Mouse (Mus musculus) frontal cortex, postnatal 14 days (tissue): ENCODE measurements around the gene Prtg.

Experiments
- DNase-seq, 2 experiments: peaks; one replicate each; pipeline ENCODE4 v3.0.0; 2022; ENCODE audit warnings: low spot score in 2 of 2

The Prtg gene

DNA sequence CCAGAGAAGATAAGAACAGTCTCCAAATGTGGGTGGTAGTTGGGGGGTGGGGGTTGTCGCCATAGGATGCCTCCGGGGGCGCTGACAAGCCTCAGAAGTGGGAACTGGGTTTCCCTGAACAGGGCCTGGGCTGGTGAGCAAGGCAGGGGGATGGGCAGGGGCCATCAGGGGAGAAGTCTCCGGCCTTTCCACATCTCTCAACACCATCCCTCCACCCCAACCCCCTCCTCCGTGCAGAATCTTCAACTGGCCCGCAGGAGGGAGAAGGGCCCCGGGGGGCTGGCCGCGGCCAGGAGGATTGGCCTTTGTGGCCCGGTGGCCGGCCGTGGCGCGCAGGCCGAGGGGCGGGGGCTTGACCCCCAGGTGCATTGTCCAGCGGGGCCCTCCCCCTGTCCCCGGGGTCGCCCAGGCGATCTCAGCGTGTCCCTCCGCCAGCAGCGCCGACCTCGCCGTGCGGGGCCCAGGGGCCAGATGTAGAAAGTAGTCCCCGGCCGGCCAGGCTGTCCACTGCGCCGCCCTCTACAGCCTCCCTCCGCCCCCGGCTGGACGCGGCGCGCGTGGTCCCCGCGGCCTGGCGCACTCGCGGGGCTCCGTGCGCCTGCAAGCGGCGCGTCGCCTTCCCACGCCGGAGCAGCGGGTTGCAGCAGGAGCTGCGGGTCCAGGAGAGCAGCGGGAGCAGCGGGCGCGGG is at the start of gene Prtg:
Gene Prtg (plus strand): TSS at position 144 of the 689 bp plus-strand sequence.
- DNase-seq = peak; percentile 4 to 8

DNA sequence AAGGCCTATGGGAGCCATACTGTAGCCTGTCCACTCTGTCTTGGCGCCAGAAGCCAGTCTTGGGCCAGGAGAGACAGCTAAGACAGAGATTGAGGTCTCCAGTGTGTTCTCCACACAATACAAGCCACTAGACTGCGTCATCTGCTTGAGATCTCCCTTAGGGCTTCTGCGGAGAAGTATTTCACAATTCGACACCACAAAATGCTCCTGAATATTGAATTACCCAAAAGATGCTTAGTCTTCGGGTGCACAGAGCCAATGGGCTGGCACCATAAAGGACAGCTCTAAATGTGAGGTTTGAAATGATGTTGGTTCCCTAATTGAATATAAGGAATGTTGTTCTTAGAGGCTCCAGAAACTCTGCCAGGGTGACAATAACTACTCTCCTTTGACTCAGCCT is 49.5 kb upstream of the Prtg start:
- DNase-seq = no peak

DNA sequence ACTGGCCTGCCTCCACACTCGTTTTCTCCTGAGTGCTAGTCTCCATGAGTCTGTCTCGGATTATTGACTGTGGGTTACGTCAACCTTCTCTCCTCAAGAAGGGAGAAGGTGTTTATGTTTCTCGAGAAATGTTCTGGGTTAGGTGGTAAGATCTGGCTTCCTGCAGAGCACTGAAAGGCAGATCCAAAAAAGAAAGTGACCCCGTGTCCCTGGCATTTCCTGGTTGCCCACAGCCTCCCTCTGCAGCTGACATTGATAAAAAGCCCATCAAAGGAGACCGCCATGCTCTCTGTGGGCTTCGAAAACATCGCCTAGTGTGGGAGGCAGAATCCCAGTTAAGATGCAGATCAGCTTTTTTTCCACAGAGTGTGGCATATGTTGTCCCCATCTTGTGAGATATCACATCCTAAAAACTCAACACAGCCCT is 48.0 kb upstream of the Prtg start:
- DNase-seq = no peak

DNA sequence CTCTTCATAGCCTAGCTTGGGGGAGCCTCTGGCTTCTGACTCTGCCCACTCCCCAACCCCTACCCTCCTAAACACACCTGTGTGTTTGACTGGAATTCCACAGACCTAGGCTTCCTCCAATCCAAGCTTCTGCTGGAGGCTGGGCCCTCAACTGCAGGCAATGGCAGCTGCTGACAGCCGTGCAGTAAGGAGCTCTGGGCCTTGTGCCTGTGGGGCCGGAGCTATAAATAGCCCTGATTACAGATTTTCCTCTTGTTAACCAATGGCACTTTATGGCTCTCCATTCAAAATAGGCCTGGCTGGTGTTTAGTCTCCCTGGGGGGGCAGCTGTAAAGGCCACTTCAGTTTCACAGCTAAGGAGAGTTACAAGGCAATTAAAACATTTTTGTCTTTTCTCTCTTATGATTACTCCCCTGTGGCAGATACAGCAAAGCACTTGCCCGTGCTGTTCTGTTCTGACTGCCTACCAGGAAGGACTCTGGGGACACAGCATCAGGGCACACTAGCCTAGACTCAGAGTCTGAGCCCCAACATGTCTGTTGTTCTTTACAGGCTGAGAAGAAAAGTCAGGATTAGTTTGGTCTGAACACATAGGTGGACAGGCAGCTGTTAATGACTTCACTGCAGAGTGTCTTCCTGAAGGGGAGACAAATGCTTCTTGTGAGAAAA is 43.5 kb upstream of the Prtg start:
- DNase-seq = no peak

DNA sequence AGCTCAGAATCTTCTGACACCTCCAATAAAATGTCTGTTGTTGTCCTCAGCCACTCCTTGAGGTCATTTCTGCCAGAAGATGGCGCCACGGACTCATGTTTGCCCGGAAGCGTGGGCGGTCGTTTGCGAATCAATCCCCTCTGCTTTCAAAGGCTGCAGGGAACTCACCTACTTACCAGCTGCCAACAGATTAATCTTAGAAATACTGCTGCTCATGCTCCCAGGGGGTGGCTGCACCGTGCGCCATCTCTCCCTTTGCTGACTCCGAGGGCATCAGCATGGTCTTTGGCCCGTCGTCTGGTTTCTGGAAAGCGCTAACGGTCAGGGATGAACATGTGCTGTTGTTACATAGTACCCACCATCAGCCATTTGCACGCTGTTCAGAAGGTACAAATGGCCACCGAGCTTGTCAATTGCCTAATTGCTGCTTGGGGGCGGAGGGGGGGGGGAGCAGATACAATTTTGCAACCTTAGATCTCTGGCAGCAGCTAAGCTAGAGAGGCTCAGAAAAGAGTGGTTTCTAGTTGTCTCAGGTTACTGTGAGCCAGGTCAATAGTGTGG is 39.8 kb upstream of the Prtg start:
- peak; percentile 88 to 91 for DNase-seq

DNA sequence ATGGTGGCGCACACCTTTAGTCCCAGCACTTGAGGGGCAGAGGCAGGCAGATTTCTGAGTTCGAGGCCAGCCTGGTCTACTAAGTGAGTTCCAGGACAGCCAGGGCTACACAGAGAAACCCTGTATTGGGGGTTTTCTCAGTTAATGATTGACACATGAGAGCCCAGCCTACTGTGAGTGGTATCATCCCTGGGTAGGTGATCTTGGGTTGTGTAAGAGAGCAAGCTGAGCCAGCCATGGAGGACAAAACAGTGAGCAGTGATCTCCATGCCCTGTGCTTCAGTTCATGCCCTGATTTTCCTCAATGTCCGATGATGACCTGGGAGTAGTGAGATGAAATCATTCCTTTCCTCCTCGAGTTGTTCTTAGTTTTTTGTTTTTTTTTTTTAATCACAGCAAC is 31.7 kb upstream of the Prtg start:
- DNase-seq = no peak

DNA sequence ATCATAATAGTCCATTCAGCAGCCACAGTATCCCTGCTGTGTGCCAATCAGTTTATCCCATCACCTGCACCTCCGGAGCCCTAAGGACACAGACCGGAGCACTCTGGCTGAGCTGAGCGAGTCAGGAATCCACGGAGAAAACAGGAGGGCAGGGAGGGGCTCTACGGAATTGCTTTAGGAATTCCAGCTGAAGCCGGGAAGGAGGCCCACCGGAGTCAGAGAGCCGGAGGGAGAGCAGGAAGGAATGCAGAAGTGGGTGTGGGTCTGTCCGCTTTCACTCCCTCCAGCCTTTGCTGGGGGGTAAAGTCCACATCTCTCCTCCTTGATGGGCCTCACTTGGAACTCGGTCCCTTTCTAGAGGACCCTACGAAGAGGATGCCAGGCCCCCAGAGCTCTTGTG is 27.7 kb upstream of the Prtg start:
- no peak for DNase-seq

DNA sequence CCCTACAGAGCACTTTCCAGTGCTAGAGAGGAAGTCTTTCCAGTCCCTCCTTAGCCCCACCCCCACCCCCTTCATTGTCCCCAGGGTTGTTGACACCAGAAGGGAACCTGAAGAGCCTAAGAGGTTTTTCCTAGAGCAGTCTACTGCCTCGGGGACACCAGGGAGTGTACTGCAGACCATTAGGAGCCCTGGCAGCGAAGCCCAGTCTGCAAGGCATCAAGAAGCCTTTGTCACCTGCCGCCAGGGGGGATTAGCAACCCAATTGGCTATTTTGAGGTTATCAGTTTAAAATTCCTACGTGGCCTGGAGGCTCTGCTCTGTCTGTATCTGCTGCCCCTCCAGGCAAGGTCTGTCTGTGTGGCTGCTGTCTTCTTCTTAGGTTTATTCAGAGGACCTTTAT is 26.9 kb upstream of the Prtg start:
- no peak for DNase-seq

DNA sequence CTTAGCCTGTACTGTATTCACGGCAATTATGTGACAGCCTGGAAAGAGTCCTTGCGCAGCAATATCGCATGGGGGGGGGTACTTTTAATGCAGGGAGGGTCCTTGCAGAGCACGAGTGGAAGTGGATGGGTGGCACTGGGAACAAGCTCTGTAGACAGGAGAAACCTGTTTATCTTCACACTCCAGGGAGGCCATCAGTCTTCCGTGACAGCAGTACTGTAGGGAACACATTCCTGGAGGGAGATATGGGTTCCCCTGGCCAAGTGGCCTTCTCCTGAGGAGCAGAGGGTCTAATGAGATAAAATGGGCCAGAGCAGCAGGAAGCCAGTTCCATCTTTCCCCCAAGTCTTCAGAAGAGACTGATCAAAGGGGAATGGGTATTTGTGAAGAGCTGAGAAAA is 26.0 kb upstream of the Prtg start:
- DNase-seq = no peak

DNA sequence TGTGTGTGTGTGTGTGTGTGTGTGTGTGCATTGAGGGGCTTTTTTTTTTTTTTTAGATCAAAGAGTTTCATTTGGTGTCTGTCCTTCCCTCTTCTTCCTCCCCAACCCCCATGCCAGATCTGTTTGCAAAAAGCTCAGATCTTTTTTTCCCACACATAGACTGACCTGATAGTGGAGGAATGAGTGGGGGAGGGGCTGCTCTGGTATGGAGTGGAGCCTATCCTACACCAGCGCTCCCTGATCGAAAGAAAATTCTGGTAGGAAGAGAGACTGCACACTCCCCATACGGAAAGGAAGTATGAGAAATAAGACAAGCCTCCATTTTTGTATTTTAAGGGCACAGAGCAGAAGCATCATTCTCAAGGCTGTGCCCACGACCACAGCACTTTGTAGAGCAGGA is 25.2 kb upstream of the Prtg start:
- DNase-seq = no peak

DNA sequence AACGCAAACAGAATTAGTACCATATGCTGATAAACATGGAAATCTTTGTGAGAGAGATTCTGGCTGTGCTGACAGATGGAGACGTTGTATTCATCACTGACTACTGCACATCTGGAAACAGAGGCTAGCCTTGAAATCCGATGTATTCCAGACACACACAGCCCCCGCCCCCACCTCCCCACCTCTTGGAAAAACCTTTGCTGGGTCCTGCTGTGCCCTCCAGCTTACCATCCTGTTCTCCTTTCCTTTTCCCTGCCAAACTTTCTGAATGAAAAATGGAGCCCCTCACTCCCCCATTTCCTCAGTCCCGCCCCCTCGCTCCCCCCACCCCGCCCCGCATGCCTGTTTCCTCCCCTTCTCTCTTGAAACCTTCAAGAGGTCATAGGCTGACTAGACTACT is 24.6 kb upstream of the Prtg start:
- DNase-seq = no peak

DNA sequence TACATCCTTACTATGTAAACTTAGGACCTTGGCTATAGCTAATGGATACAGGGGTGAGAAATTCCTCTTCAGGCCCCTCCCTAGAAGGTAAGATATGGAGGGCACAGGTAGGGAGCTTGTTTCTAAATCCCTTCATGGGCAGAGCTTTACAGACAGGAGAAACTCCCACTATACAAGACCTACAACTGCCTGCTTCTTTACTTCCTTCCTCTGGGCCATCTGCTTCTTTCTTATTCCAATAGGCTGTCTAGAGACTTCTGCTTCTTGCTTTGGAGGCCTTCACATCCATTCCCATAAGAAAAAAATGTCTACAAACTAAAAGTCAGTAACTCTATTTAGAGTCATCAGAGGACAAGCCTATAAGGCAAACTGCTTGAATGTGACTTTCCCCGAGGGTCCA is 18.9 kb upstream of the Prtg start:
- DNase-seq = no peak

DNA sequence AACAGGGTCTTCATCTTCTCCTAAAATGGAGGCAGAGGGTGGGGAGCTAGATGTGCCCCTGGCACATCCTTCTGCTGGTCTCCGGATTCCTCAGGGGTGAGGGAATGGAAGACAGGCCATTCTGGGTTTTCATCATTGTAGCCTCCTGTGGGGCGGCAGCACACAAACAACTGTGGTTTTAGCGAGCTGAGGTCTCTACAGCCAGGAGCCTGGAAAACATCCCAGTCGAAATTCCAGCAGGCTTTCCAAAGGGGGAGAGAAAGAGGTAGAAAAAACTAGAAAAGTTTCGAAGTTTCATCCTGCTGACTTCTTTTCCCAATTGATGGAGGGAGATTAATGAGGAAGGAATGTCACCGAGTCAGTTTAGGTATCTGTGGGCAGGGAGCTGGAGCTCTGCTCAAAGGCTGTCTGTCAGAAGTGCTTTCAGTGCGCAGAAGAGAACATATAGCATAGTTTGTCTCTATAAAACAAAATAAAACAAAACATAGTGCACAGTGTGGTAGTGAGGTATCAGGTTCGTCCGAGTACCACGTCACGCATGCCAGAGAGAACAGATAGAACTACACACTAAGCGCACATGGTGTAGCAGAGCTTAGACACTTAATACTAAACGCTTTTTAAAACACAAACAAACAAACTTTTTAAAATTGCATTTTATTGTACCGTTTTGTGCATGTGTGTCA is 16.0 kb upstream of the Prtg start:
- DNase-seq = no peak

DNA sequence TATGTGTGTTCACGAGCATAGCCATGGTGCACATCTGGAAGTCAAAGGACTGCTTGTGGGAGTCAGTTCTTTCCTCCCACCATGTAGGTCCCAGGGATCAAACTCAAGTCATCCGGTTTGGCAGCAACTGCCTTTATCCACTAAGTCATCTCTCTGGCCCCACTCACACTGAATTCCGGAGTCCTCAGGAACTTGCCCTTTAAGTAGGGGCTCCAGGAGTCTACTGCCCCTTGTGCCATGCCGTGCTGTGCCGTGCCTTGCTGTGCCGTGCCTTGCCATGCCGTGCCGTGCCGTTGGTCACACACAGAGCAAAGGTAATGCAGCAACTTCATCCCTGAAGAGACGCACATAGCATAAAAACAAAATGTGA is 15.5 kb upstream of the Prtg start:
- no peak for DNase-seq

DNA sequence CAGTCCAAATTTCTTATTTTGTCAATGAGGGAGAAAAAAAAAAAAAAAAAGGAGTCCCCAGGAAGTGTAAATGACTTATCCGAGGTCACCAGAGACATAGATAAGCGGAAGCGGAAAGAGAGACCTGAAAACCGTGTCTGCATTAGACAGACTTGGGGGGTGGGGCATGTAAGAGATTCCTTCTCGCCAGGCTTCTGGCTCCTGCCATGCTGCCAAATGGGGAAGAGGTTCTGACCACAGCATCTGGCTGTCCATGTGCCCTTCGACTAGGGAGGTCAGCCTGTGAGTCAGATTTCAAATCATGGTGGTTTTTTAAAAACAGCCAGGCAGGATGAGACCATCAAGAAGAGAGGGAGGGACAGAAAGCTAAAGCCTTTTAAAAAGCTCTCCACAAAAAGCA is 15.0 kb upstream of the Prtg start:
- no peak for DNase-seq

DNA sequence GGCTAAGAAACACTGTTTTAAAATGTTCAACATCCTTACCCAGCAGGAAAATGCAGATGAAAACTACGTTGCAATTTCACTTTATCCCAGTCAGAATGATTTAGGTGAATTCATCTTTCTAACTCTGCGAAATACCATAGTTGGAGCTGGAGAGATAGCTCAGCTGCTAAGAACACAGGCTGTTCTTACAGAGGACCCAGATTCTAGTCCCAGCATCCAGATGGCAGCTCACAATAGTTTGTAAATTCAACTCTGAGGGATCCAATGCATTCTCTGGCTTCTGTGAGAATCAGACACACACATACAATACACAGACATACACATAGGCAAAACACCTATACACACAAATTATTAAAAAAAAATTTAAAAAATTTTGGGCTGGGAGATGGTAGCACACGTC is 11.4 kb upstream of the Prtg start:
- DNase-seq = no peak

DNA sequence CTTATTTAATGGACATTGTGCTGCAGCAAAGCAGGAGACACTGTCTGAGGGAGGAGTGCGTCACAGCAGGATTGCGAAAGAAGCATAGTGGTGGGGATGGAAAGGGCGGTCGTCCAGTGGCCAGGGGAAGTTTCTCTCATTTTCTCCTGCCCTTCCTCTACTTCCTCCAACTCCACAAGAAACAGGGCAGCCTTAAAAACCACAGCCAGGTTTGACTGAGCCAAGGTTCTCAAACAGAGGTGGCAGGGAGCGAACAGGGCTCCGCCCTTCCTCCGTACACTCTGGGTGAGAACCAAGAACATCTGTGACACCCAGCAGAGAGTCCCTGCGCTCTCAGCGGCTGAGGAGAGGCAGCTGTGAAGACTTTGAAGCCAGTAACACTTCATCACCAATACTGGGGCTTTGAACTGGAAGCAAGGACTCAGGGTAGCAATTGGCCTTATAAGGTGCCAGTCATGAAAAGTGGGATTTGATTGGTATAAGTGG is 9.5 kb upstream of the Prtg start:
- DNase-seq = no peak

DNA sequence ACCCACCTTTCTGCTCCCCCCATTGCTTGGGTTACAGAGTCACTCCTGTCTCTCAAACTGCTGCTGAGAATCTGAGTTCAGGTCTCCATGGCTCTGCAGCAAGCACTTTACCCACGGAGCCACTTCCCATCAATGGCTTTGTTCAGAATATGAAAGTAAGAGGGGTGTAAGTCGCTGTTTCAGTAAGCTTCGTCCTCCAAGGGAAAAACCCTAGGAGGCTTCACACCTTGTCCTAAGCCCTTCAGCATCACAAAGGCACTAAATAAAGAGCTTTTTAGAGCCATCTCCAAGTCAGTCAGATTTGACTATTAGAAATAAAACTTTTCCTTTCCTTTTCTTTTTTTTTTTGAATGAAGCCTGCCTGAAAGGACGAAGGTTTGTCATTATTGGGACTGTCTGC is 3.4 kb upstream of the Prtg start:
- no peak for DNase-seq

DNA sequence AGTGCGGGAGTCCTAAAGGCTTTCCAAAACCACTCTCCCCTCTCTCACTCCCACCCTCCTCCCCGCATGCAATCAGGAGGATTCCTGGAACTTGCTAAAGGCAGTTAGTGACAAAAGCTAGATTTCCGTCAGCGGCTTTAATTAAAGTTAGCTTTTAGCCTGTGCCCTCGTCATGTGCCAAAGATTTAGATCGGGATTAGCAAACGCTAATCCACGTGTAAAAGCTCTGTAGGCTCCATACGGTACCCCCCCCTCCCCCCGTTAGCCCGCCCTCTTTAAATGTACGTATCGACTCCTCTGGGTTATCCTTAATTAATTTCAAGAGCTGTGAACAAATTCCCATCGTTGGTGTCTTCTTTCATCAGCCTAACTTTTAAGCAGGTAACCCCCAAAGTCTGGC is 528 bp upstream of the Prtg start:
- no peak for DNase-seq

DNA sequence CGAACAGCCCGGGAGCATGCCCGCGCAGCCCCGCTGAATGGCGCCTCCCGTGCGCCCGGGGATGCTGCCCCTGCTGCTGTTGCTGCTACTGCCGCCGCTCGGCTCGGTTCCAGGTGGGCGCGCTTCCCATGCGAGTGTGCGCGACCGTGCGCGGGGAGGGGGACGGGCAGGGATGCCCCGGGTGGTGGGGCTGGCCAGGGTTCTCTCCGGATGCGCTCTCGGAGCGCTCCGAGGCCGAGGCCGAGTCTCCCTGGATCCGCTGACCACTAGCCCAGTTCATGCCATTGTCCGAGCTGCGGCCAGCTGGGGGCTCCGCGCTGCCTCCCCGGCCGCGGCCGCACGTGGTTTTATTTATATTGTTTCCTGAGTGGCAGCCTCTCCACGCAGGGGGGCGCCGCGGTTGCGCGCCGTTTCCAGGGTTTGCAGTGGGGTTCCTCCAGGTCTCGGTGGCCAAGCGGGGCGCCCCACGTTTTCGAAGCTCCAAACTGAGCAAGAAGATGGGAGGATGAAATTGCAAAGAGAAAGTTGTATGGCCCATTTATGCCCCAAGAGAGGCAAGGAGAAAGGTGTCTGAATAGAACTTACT is 839 bp downstream of the Prtg start:
- DNase-seq = peak; percentile 35 to 39

DNA sequence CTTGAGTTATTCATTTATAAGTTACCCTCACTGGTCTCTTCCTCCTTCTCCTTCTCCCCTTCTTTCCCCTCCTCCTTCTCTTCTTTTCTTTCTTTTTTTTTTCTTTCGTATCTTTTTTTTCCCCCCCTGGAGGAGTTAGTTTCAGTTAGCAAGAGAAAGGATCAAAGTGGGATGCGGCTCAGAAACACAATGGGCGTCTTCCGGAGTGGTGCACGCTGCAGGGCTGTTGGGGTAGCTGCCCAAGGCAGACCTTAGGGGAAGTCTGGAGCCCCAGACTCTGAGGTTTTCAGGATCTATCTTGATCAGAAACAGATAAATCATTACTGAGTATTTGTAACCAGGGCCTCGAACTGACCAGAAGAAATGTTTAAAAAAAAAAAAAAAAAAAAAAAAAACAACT is 1.5 kb downstream of the Prtg start:
- no peak for DNase-seq

DNA sequence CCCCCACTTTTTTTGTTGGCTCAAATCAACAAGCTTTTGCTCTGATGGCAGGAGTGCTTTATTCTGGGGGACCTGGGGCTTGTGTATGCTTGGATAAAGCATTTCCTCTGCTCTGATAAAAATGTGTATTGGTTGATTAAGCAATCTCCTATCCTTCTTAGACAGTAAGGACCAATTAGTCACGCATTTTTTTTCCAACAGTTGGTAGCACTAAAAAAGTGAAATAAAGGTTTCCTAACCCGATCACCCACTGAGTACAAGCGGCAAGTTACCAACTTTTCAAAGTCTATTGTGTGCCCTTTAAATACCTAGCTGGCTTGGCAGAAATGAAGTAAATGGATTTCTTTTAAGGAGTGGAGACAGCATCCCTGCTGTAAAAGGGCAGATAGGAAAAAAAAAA is 1.9 kb downstream of the Prtg start:
- no peak for DNase-seq
